Mouse (Mus musculus): ENCODE results near the gene Tspan4.
A peak's percentile ranks its signal among the peaks of the same experiment; 100 is the strongest.

Gene Tspan4

GRCm38 (mm10) chr7:141476981-141477370 lies 1.9 kb downstream of the Tspan4 start:
- no peak for DNase-seq (ENCODE audit: low spot score)

- no peak for DNase-seq (ENCODE audit: low spot score)
Measured at GRCm38 (mm10) chr7:141477578-141478269, 2.7 kb downstream of the Tspan4 start.

DNA sequence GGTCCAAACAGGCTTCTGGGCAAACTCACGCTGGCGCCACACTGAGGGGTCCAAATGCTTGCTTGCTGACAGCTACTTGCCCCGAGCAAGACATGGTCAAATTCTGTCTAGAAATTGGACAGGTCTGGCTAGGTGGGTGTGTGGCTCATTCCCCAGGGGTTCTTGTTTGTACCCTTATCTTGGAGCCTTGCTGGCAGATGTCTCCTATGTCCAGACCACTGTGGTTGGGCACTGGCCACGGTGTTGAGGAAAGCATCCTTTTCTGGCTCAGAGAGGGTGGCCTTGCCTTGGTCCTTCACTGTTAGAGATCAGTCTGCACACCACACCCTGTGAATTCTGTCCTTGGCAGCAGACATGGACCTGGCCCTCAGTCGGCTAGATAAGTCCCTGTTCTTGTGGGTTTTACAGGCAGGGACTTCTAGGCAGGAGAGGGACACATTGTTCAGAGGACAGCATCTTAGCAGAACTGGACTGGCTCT lies 3.3 kb downstream of the Tspan4 start:
- DNase-seq (ENCODE audit: low spot score), result no peak

DNA sequence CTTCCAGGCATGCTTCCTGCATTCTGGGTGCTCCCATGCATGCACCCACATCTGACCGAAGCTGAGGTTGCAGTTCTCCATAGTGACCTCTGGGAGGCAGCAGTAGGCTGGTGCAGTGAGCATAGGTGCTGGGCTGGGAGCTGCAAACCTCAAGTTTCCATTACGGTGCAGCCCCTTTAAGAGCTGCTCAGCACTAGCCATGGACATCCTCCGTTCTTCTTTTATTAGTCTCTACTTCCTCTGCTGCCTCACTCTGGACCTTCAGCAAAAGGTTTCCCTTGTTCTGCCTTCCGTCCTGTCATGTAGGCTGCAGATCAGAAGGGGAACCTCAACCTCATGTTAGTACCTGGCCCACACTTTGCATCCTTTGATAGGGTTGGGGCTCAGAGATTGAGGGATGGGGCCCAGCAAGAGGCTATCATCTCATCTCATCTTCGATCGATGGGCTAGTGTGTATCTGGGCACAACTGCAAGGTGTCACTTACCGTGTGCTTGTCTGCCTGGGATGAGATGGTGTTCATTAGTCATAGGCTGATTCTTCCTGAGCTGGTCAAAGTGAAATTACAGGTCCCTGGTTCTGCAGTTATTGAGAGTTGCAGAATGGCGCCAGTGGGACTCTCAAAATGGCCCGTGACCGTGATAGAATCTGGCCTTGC lies 5.9 kb downstream of the Tspan4 start:
- peak; percentile 67 for DNase-seq (ENCODE audit: low spot score)

- DNase-seq (ENCODE audit: low spot score), result no peak
Measured at GRCm38 (mm10) chr7:141481498-141482401, 6.7 kb downstream of the Tspan4 start.

- DNase-seq (ENCODE audit: low spot score), result no peak
Measured at GRCm38 (mm10) chr7:141482531-141483024, 7.5 kb downstream of the Tspan4 start.

GRCm38 (mm10) chr7:141483114-141483653 lies 8.1 kb downstream of the Tspan4 start:
- no peak for DNase-seq (ENCODE audit: low spot score)

DNA sequence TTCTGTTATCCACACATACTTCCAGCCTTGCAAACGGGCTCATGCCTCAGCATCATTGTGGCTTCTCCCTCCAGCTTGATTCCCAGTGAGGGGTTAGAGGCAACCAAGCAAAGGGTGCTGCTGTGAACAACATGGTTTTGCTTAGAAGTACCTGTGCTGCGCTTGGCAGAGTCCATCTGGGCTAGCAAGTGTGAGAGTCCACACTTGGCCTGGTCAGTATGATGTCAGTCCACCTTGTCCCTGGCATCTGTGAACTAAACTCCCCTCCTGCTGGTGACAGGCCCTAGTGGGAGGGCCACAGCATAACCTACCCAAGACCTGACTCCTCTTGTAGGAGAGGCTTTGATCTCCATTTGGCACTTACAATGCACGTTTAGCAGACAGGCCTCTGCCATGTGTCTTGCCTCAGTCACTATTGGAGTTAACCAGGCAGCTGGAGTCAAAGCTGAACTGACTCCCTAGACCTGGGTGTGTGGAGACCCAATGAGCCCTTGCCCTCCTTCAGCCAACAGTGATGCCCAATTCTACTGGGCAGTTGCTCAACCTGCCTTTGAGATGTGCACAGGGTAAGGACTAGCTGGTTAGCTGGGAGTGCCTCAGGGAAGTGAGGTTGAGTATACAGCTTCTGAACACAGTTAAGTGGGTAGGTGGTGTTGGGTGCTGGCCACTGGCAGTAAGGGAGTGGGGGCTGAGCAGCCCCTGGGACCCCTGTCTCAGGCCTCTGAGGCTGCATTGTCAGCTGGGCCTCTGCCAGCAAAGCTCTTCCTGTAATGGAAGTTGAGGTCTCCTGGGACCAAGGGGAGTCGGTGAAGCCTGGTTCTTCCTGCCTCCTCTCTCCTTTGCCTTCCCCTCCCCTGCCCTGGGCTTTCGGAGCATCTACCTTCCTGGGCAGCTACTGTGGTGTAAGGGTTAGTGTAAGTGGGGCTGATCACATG lies 9.4 kb downstream of the Tspan4 start:
- no peak for DNase-seq (ENCODE audit: low spot score)

GRCm38 (mm10) chr7:141485186-141485585 lies 10.1 kb downstream of the Tspan4 start:
- DNase-seq (ENCODE audit: low spot score), result no peak

DNA sequence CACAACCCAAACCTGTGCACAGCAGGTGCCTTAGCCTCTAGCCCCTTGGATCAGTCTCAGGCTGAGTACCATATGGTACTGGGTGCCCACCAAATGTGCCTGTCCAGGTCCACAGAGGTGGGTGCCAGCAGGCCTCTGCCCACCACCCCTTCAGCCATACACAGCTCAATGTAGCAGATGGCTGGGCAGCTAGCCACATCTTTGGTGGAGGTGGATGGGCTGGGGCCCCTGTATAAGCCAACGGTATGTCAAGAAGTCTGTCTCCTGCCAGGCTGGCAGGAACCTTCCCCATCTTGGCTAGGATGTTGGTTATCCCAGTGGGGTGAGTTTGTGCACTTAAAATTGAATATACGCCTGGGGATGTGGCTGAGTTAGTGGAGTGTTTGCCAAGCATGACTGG lies 10.6 kb downstream of the Tspan4 start:
- no peak for DNase-seq (ENCODE audit: low spot score)

DNA sequence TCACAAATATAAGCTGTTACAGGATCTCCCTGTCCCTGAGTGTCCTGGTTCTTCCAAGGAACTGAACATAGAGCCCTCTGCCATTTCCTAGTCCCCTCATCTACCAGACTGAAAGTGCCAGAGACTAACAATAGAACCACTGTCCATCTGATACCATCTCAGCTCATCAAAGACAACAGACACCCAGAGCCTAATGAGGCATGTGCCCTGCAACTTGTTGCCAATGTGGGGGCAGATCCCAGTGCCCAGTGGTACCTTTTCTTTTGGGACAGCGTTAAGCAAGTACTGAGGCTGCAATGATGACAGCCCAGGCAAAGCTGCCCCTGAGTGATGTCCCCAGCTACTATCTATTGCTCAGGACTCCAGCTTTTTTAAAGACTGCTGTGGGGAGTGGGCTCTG lies 11.2 kb downstream of the Tspan4 start:
- DNase-seq (ENCODE audit: low spot score), result no peak

DNA sequence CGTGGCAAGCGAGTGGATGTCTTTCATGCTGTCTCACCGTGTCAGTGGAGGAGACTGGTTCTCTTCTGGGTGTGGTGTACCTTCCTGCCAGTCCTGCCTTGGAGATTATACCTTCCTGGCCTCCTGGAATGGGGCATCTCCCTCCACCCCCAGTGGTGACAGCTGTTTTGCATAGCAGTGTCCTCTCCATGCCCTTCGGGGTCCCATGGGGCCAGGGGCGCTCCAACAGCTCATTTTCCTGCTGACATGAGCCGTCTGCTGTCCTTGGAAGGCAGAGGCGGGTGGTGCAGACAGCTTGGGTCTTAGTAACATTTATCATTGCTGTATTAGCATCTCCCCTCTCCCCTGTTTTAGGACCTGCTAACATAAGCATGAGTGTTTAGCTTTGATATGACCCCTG lies 12.1 kb downstream of the Tspan4 start:
- no peak for DNase-seq (ENCODE audit: low spot score)

DNA sequence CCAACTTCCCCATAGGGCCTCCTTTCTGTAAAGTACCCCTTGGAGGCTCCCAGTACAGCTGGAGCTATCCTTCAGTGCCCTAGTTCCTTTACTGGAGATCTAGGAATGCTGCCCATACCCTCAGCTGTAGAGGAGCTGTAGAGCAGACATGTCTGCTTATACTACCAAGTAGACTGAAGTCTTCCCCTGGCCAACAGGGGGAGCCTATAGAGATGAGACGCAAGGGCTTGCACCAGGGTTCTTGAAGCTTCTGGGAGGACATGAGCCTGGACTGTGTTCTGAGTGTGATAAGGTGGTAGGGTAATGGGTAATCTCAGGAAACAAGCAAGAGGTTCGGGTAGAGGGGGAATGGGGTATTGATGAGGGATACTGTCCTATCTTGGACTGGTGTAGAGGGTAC lies 16.1 kb downstream of the Tspan4 start:
- no peak for DNase-seq (ENCODE audit: low spot score)

DNA sequence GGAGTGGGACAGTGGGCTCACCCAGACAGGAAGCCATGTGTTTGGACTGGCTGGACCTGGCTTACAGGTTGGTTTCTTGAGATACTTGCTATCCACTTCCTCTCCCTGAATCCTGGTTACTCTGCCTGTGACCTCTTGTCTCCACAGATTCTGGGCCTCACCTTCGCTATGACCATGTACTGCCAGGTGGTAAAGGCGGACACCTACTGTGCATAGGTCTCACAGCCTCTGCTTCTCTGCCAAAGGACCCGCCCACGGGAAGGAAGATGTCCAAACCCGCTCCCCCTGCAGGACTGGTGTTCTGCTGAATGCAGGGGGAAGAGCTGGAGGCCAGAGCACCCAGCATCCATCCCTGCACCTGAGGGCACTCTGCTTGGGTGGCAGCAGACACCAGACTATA lies 17.7 kb downstream of the Tspan4 start:
- no peak for DNase-seq (ENCODE audit: low spot score)

- no peak for DNase-seq (ENCODE audit: low spot score)
Measured at GRCm38 (mm10) chr7:141493729-141494128, 18.7 kb downstream of the Tspan4 start.

- DNase-seq (ENCODE audit: low spot score), result no peak
Measured at GRCm38 (mm10) chr7:141495379-141495778, 20.3 kb downstream of the Tspan4 start.

GRCm38 (mm10) chr7:141495940-141496339 lies 20.9 kb downstream of the Tspan4 start:
- no peak for DNase-seq (ENCODE audit: low spot score)

GRCm38 (mm10) chr7:141497600-141497999 lies 22.6 kb downstream of the Tspan4 start:
- DNase-seq (ENCODE audit: low spot score), result no peak

GRCm38 (mm10) chr7:141501820-141502555 lies 26.9 kb downstream of the Tspan4 start:
- no peak for DNase-seq (ENCODE audit: low spot score)

- no peak for DNase-seq (ENCODE audit: low spot score)
Measured at GRCm38 (mm10) chr7:141502556-141502905, 27.5 kb downstream of the Tspan4 start.
